In the genomic region with DNA sequence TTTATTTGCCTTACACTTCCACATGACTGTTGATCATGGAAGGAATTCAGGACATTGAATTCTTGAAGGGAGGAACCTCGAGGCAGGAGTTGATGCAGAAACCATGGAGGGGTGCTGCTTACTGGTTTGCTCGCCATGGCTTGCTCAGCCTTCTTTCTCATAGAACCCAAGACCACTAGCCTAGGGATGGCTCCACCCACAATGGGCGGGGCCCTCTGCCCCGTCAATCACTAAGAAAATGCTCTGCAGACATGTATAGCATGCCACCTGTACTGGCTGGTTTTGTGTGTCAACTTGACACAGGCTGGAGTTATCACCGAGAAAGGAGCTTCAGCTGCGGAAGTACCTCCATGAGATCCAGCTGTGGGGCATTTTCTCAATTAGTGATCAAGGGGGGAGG, we compare ENCODE assay signal across 17 mouse cellular contexts.
"Had no signal": no experiment of that assay in that cellular context is flagged by ENCODE, and none has a peak within 500 bp of the region (broad histone marks: within the 10 kb centered on the region; RNA-seq: fewer than 3 reads in every experiment).

No protein-coding gene starts in this region.

- DNase-seq: left cerebral cortex, postnatal 4 days; liver; liver, embryonic 13.5 days; liver, postnatal 0 days; lung, adult 18-20 months; lung, adult 2 months; lung, embryonic 14.5 days; lung, postnatal 10 days; lung, postnatal 14 days; lung, postnatal 36 days; lung, postnatal 4 days; midbrain, embryonic 14.5 days had no signal

- ATAC-seq: liver, embryonic 12.5 days; liver, postnatal 0 days; lung, postnatal 0 days; midbrain, embryonic 13.5 days; midbrain, embryonic 15.5 days; midbrain, embryonic 16.5 days had no signal
